Mouse (Mus musculus): Measurements from ENCODE around the gene Atg4b.

DNA sequence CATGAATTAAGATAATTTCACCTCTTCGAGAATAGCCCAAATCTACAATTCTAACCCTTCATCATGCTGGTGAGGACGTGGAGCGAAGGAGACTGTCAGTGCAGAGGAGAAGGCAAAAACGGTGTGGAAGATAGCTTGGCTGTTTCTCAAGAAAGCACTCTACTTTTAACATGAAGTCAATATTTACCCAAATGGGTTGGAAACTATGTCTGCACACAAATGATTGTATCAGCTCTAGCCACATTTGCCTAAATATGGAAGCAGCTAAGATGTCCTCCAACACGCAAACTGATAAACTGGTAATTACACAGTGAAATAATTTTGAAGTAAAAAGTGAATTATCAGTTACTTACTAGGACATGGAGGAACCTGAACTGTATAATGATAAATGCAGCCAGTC, 51.5 kb downstream of the Atg4b start:
- TF ChIP-seq CTCF (IDR thresholded peaks at IDR 0.05; ENCODE audit: low read depth): no peak
- no peak for TF ChIP-seq EP300 (IDR thresholded peaks at IDR 0.05; ENCODE audit: low read depth)

Measured in heart, postnatal 0 days (tissue).